Mouse (Mus musculus) lung, postnatal 0 days (tissue): ENCODE data around the gene Ap3b2.

Experiments
- CTCF ChIP-seq: IDR thresholded peaks from 2 replicates; pipeline ENCODE4 v1.5.1; 2016; ENCODE audit warnings: antibody characterized with exemption, mild to moderate bottlenecking
- EP300 ChIP-seq: IDR thresholded peaks from 2 replicates; pipeline ENCODE4 v1.6.1; 2016; ENCODE audit warnings: antibody characterized with exemption, mild to moderate bottlenecking, control low read depth

- TF ChIP-seq CTCF (no peak), EP300 (no peak)
Measured at GRCm38 (mm10) chr7:81514906-81515590, 21.3 kb upstream of the Ap3b2 start.
